Mouse (Mus musculus): ENCODE results near the gene Znrf2.

Gene Znrf2

GRCm38 (mm10) chr6:54816388-54817065, at the start of gene Znrf2:
Gene Znrf2 (plus strand): TSS chr6:54816916.
- DNase-seq (ENCODE audit: inconsistent age in 2 of 2, low spot score in 1 of 2) = peak; percentile 96 to 99

- peak in 1 of 2 experiments; percentile 40 for DNase-seq (ENCODE audit: inconsistent age in 2 of 2, low spot score in 1 of 2)
Measured at GRCm38 (mm10) chr6:54767746-54768145, 49.0 kb upstream of the Znrf2 start.

GRCm38 (mm10) chr6:54770766-54771165, 46.0 kb upstream of the Znrf2 start:
- DNase-seq (ENCODE audit: inconsistent age in 2 of 2, low spot score in 1 of 2) = no peak

GRCm38 (mm10) chr6:54771171-54771570, 45.5 kb upstream of the Znrf2 start:
- DNase-seq (ENCODE audit: inconsistent age in 2 of 2, low spot score in 1 of 2) = no peak

GRCm38 (mm10) chr6:54772078-54772477, 44.6 kb upstream of the Znrf2 start:
- no peak for DNase-seq (ENCODE audit: inconsistent age in 2 of 2, low spot score in 1 of 2)

GRCm38 (mm10) chr6:54775739-54776138, 41.0 kb upstream of the Znrf2 start:
- DNase-seq (ENCODE audit: inconsistent age in 2 of 2, low spot score in 1 of 2) = no peak

GRCm38 (mm10) chr6:54777661-54778060, 39.1 kb upstream of the Znrf2 start:
- no peak for DNase-seq (ENCODE audit: inconsistent age in 2 of 2, low spot score in 1 of 2)

- DNase-seq (ENCODE audit: inconsistent age in 2 of 2, low spot score in 1 of 2) = no peak
Measured at GRCm38 (mm10) chr6:54779968-54780367, 36.7 kb upstream of the Znrf2 start.

GRCm38 (mm10) chr6:54780569-54781304, 36.0 kb upstream of the Znrf2 start:
- no peak for DNase-seq (ENCODE audit: inconsistent age in 2 of 2, low spot score in 1 of 2)

- no peak for DNase-seq (ENCODE audit: inconsistent age in 2 of 2, low spot score in 1 of 2)
Measured at GRCm38 (mm10) chr6:54781881-54782280, 34.8 kb upstream of the Znrf2 start.

GRCm38 (mm10) chr6:54785098-54785730, 31.5 kb upstream of the Znrf2 start:
- no peak for DNase-seq (ENCODE audit: inconsistent age in 2 of 2, low spot score in 1 of 2)

- DNase-seq (ENCODE audit: inconsistent age in 2 of 2, low spot score in 1 of 2) = no peak
Measured at GRCm38 (mm10) chr6:54786766-54787165, 29.9 kb upstream of the Znrf2 start.

- DNase-seq (ENCODE audit: inconsistent age in 2 of 2, low spot score in 1 of 2) = no peak
Measured at GRCm38 (mm10) chr6:54788493-54788892, 28.2 kb upstream of the Znrf2 start.

GRCm38 (mm10) chr6:54789139-54789538, 27.6 kb upstream of the Znrf2 start:
- peak in 1 of 2 experiments; percentile 47 for DNase-seq (ENCODE audit: inconsistent age in 2 of 2, low spot score in 1 of 2)

GRCm38 (mm10) chr6:54790071-54790470, 26.6 kb upstream of the Znrf2 start:
- peak in 1 of 2 experiments; percentile 77 for DNase-seq (ENCODE audit: inconsistent age in 2 of 2, low spot score in 1 of 2)

- no peak for DNase-seq (ENCODE audit: inconsistent age in 2 of 2, low spot score in 1 of 2)
Measured at GRCm38 (mm10) chr6:54793853-54794252, 22.9 kb upstream of the Znrf2 start.

GRCm38 (mm10) chr6:54794372-54794771, 22.3 kb upstream of the Znrf2 start:
- no peak for DNase-seq (ENCODE audit: inconsistent age in 2 of 2, low spot score in 1 of 2)

GRCm38 (mm10) chr6:54794991-54795390, 21.7 kb upstream of the Znrf2 start:
- DNase-seq (ENCODE audit: inconsistent age in 2 of 2, low spot score in 1 of 2) = no peak

GRCm38 (mm10) chr6:54795971-54796370, 20.7 kb upstream of the Znrf2 start:
- no peak for DNase-seq (ENCODE audit: inconsistent age in 2 of 2, low spot score in 1 of 2)

- DNase-seq (ENCODE audit: inconsistent age in 2 of 2, low spot score in 1 of 2) = no peak
Measured at GRCm38 (mm10) chr6:54802348-54802747, 14.4 kb upstream of the Znrf2 start.

- no peak for DNase-seq (ENCODE audit: inconsistent age in 2 of 2, low spot score in 1 of 2)
Measured at GRCm38 (mm10) chr6:54804066-54804864, 12.5 kb upstream of the Znrf2 start.
